Mouse (Mus musculus) cerebellum, adult 2 months (tissue): ENCODE measurements around the gene Dip2c.

ENCODE experiments used
- CTCF ChIP-seq: fragments of 200-500 bp; IDR thresholded peaks from 2 replicates; pipeline ENCODE4 v1.5.1; 2011; ENCODE audit warnings: low read depth, mild to moderate bottlenecking, control low read depth, low read length, moderate library complexity, borderline replicate concordance; ENCODE audit not compliant: insufficient read depth
- POLR2A ChIP-seq: fragments of 200-500 bp; IDR thresholded peaks from 2 replicates; pipeline ENCODE4 v1.6.1; 2011; ENCODE audit warnings: low read length, control low read depth, borderline replicate concordance; ENCODE audit not compliant: insufficient read depth

DNA sequence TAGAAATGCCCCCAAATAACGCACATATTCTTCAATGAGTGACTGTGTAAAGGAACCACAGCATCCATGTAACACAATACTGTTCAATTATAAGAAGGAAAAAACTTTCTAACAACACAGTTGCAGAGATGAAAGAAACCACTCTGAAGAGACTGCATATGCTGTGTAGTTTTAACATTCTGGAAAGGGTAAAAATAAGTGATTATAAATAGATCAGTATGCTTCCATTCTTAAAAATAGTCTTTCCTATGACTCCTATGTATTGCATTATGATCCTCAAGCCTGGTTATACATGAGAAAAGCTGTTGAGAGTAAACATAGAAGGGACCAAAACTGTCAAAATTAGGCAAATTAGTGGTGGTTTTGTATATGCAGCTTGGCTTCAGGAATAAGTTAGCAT, 197.1 kb downstream of the Dip2c start:
- TF ChIP-seq CTCF (no peak), POLR2A (no peak)
